Mouse (Mus musculus) liver, embryonic 15.5 days (tissue): Measurements from ENCODE around the gene Krt222. TPM values are rescaled to one million over a fixed set of nuclear protein-coding genes. Genes with fewer than 3 reads are reported as not detected.

Experiments used
- ATAC-seq: fragments of 200-750 bp; cut with Nextera tagmentation; 2 replicates; pipeline ENCODE4 v1.8.0; 2017; ENCODE audit warnings: moderate number of reproducible peaks, mild to moderate bottlenecking, moderate library complexity; ENCODE audit not compliant: insufficient read depth
- H3K27ac ChIP-seq: fragments of 300-500 bp; sonication (generic); replicated peaks from 2 replicates; pipeline ENCODE4 v1.5.1; 2015; ENCODE audit warnings: mild to moderate bottlenecking, inconsistent platforms
- H3K27me3 ChIP-seq: fragments of 300-500 bp; sonication (generic); 2 replicates; pipeline ENCODE4 v1.6.1; 2015; ENCODE audit warnings: mild to moderate bottlenecking, inconsistent platforms
- H3K36me3 ChIP-seq: fragments of 300-500 bp; sonication (generic); replicated peaks from 2 replicates; pipeline ENCODE4 v1.6.1; 2015; ENCODE audit warnings: moderate library complexity, mild to moderate bottlenecking, inconsistent platforms
- H3K4me1 ChIP-seq: fragments of 300-500 bp; sonication (generic); replicated peaks from 2 replicates; pipeline ENCODE4 v1.6.1; 2015; ENCODE audit warnings: inconsistent platforms
- H3K4me2 ChIP-seq: fragments of 300-500 bp; sonication (generic); 2 replicates; pipeline ENCODE4 v1.6.1; 2015; ENCODE audit warnings: moderate library complexity, mild to moderate bottlenecking, inconsistent platforms
- H3K4me3 ChIP-seq: fragments of 300-500 bp; sonication (generic); replicated peaks from 2 replicates; pipeline ENCODE4 v1.5.1; 2015; ENCODE audit warnings: mild to moderate bottlenecking, inconsistent platforms
- H3K9ac ChIP-seq: fragments of 300-500 bp; sonication (generic); 2 replicates; pipeline ENCODE4 v1.6.1; 2015; ENCODE audit warnings: moderate library complexity, mild to moderate bottlenecking, inconsistent platforms
- H3K9me3 ChIP-seq: fragments of 300-500 bp; sonication (generic); replicated peaks from 2 replicates; pipeline ENCODE4 v1.6.1; 2016; ENCODE audit warnings: inconsistent platforms
- WGBS: fragments of 180-500 bp; shearing (Covaris S2); methylation state at CpG from one replicate; pipeline ENCODE4 v1.1.7; 2015; ENCODE audit warnings: mixed read lengths; ENCODE audit not compliant: insufficient replicate concordance; 5-methylcytosine and 5-hydroxymethylcytosine counted together
- polyA plus RNA-seq: library from polyadenylated mRNA; unstranded; fragments of >200 nt; fragmentation: Nextera tagmentation; extraction: Ambion mirVana; gene quantifications from 2 replicates; pipeline ENCODE4 v1.2.1, GENCODE M21; 2015

Krt222 gene
- polyA plus RNA-seq, 1 experiment from 2014 or later: 0.07 TPM

DNA sequence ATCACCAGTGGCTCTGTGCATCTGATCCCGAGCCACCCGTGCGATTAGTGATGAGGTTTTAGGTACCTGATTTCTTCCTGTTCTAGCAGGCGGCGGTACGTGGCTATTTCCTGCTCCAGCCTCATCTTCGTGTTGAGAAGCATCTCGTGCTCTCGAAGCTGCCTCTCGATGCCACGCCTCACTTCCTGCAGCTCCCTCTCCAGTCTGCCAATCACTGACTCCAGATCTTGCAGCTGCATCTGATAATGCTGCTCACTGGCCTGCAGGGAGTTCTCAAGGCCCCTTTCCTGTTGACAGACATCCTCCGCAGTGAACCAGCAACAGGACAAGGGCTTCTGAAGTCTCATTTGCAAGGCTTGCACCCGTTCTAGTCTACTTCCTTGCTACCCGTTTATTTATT, 5.4 kb downstream of the Krt222 start:
- Histone ChIP-seq H3K9ac (no peak overlapping the region), H3K36me3 (no peaks in the 10 kb centered on the region), H3K9me3 (no peaks in the 10 kb centered on the region), H3K4me1 (0 out of 2 replicates have a peak, but pooled peaks cover 3% of the 10 kb centered on the region), H3K4me2 (no peak overlapping the region), H3K27ac (no peak overlapping the region), H3K27me3 (peaks cover 3% of the 10 kb centered on the region; the same call in 1 of the 2 replicates), H3K4me3 (no peak overlapping the region)
- WGBS: 13% methylated on average over 14 of the region's 14 CpGs
- ATAC-seq: no peak

DNA sequence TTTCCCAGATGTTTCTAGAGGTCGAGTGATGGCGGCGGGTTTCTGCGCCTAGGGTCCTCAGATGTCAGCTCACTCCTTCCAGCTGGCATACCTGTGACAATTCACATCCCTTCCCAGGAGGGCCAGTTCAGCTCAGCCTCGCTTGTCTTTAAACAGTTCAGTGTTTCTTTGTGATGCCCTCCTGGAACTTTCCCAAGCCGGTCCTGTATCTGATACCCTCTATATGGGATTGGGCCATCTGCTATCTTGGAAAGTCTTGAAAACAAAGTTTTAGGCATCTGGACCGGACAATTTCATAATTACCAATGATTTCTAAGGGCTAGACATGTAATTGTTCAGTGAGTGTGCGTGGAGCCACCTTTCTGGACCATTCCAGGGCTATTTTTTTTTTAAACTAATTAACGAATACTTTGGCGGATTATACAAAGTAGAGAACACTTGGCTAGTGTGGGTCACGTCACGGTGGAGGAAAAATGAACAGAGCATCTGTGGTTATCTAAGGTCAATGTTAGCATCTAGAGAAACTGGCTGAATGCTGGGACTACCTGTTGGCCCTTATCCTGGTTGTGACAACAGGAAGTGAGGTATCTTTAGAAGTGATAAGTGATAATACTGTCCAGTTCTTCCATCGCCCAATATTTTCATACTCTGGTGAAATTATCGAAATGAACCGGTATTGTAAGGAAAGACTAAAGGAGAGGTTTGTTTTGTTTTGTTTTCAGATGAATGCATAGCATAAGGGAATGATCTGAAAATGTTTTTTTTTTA, 12.7 kb downstream of the Krt222 start:
- Histone ChIP-seq H3K27ac (peak overlapping the region; percentile 85), H3K9me3 (no peaks in the 10 kb centered on the region), H3K4me2 (peak overlapping the region; percentile 84), H3K4me1 (peaks cover 36% of the 10 kb centered on the region), H3K27me3 (no peaks in the 10 kb centered on the region), H3K4me3 (peak overlapping the region; percentile 83), H3K36me3 (peaks cover 16% of the 10 kb centered on the region), H3K9ac (peak overlapping the region; percentile 98)
- WGBS: 26% methylated on average over 15 of the region's 15 CpGs
- no peak for ATAC-seq

DNA sequence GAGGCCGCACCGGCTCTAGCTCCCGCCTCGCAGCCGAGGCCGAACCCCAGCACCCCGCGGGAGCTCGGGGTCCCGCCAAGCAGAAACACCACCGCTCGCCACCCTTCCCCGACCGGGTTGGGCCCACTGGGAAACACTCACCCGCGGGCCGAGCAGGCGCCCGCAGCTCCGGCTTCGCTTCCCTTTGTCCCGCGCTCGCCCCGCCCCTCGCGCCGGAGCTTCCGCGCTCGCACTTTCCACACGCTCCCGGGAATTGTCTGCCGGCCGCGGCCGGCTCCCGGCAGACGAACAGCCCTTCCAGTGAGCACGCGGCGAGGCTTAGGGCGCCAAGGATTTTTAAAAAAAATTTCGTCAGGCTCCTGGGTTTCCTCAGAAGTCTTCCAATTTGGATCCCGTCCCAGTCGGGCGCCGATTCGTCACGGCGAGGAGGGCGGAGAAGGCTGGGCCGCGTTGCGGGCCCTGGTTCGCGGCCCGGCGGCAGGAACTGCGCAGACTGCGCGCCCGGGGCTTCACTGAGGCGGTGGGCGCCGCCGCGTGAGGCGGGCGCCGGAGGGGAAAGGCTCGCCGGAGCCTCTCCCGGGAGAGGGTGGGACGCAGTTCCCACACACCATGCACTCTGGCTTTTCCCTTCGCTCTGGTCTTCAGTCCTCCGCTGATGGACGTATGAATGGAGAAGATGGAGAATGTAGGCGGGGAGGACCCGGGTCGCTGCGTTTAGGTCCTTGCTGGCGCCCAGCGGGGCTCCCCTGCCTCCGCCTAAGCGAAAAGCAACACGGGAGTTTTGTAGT, 13.4 kb downstream of the Krt222 start, which contains the start of gene Smarce1:
TSS of gene Smarce1 (minus strand) at position 757 of the 788 bp plus-strand sequence.
- peak within 1 kb of the TSS; percentile 98 for H3K9ac ChIP-seq
- H3K9me3 ChIP-seq: no peaks in the 10 kb centered on the region
- under 1% methylated on average over 87 of the region's 87 CpGs for WGBS
- peak; percentile 84 for ATAC-seq
- peak within 1 kb of the TSS; percentile 83 for H3K4me3 ChIP-seq
- H3K27me3 ChIP-seq: no peaks in the 10 kb centered on the region
- H3K36me3 ChIP-seq: peaks cover 24% of the 10 kb centered on the region
- peak within 1 kb of the TSS; percentile 85 for H3K27ac ChIP-seq
- peaks cover 43% of the 10 kb centered on the region for H3K4me1 ChIP-seq
- peak within 1 kb of the TSS; percentile 84 for H3K4me2 ChIP-seq

DNA sequence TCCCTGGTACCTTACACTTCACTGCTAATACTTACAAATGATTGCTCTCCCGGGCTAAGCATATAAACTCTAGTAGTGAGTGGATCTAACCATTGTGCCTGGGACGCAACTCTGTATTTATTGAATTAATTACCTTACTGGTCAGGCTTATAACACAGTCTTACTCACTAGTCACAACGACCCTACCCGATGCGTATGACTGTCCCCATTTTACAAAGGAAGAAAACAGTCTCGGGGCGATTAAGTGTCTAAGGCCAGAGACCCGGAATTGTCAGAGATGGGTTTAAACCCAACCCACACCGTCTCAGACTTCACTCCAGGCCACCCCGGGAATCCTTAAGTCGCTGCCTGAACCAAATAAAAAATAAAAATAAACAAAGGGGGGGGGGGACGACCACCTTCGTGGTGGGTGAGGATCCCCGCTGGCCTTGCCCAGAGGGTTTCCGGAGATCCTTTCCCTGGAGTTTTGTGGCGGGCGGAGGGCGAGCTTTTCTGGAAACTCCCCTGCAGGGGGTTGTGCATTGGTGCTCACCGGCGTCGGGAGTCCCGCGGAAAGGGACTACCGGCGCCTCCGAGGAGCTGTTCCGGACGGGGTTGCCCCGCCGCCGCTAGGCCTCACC, 14.1 kb downstream of the Krt222 start:
- H3K9me3 ChIP-seq: no peaks in the 10 kb centered on the region
- peaks cover 47% of the 10 kb centered on the region for H3K4me1 ChIP-seq
- peak overlapping the region; percentile 84 for H3K4me2 ChIP-seq
- no peaks in the 10 kb centered on the region for H3K27me3 ChIP-seq
- WGBS: under 1% methylated on average over 31 of the region's 31 CpGs
- peak; percentile 79 for ATAC-seq
- H3K9ac ChIP-seq: peak overlapping the region; percentile 98
- peak overlapping the region; percentile 83 for H3K4me3 ChIP-seq
- peaks cover 31% of the 10 kb centered on the region for H3K36me3 ChIP-seq
- H3K27ac ChIP-seq: peak overlapping the region; percentile 85

DNA sequence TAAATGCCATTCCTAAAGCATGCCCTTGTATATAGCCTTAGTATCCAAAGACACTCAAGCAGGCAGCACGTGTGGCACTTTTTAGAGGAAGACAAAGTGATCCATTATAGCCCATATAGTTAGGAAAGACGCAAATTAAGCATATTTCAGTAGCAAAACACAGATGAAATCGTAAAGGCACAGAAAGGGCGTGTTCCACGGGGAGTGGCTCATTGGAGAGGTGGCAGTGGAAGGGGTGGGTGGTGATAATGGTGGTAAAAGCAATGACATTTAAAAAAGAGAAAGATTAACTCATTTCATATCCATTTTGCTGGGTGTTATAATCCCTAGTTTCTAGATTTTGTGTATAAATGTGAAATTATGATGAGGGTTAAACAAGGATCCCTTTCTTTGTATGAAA, 17.6 kb downstream of the Krt222 start:
- no peaks in the 10 kb centered on the region for H3K27me3 ChIP-seq
- WGBS: 42% methylated on average over 5 of the region's 5 CpGs
- ATAC-seq: peak; percentile 59
- H3K4me3 ChIP-seq: peak overlapping the region; percentile 34
- H3K27ac ChIP-seq: peak overlapping the region; percentile 53; the same call in 1 of the 2 replicates
- peaks cover 41% of the 10 kb centered on the region for H3K4me1 ChIP-seq
- no peak overlapping the region for H3K9ac ChIP-seq
- H3K9me3 ChIP-seq: no peaks in the 10 kb centered on the region
- peaks cover 59% of the 10 kb centered on the region for H3K36me3 ChIP-seq
- H3K4me2 ChIP-seq: peak overlapping the region; percentile 59

DNA sequence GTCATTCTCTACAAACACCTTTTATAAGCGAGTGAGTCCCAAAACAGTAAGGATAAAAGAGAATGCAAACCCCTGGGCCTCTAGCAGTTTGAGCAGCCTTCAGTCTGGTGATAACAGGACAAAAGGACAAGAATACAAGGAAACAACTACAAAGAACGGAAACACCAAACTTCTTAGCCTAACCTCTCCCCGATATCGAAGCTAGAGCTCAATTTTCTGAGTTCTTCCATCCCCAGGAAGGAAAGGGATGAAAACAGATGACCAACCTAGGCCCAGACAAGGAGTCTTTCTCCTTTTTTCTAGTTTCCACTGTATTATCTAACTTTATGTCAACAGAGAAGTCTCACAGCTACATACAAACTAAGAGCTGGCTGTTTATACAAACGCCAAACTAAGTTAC, 20.6 kb downstream of the Krt222 start:
- Histone ChIP-seq H3K4me1 (peaks cover 28% of the 10 kb centered on the region), H3K9me3 (no peaks in the 10 kb centered on the region), H3K27ac (no peak overlapping the region), H3K4me2 (no peak overlapping the region), H3K4me3 (no peak overlapping the region), H3K9ac (no peak overlapping the region), H3K36me3 (peaks cover 88% of the 10 kb centered on the region), H3K27me3 (no peaks in the 10 kb centered on the region)
- no peak for ATAC-seq
- 84% methylated on average over 5 of the region's 5 CpGs for WGBS

DNA sequence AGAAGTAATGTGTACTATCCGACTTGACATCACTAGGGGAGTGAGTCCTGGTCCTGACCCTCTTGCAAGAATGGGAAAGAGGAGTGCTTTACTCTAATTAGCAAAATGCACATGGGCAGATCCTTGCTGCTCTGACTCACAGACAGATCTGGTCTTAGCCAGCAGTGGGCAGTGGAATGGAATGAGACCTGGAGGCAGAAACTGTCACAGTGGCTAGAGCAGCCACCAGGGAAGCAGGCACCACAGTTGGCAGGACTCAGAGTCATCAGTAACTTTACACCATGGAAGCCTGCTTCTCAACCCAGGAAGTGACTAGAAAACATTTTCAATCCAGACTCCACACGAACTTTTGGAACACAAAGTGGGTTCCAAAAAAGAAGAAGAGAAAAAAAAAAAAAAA, 22.1 kb downstream of the Krt222 start:
- Histone ChIP-seq H3K4me3 (no peak overlapping the region), H3K27ac (no peak overlapping the region), H3K36me3 (peaks cover 90% of the 10 kb centered on the region), H3K4me1 (peaks cover 15% of the 10 kb centered on the region), H3K27me3 (no peaks in the 10 kb centered on the region), H3K4me2 (no peak overlapping the region), H3K9ac (no peak overlapping the region), H3K9me3 (no peaks in the 10 kb centered on the region)
- WGBS: 70% methylated on average over 2 of the region's 2 CpGs
- no peak for ATAC-seq

DNA sequence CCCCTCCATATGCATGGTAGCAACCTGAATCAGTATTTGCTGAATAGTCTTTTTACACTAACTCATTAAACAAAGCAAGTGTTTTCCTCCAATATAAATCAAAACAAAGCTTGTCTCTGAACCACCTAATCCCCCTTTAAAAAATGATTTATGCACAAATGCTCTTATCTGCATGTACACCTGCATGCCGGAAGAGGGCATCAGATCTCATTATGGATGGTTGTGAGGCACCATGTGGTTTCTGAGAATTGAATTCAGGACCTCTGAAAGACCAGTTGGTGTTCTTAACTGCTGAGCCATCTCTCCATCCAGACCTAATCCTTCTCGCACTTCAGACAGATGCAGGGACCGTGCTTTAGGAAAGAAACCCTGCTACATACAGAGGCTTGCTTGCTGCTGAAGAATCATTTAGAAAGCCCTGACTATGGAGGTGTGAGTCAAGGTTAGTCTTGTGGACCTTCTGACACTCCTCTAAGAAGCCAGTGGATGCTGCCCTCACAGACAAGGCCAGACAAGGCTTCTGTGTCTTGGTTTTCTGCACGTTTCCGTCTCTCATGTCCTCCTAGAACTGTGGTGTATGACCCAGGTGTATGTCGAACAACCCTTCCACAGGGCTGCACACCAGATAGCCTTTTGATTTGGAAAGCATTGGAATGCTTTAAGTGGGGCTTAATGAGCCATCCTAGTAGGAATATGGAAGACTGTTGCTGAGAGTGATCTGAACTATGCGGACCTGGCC, 26.5 kb downstream of the Krt222 start:
- WGBS: 85% methylated on average over 7 of the region's 7 CpGs
- ATAC-seq: no peak
- H3K9me3 ChIP-seq: no peaks in the 10 kb centered on the region
- H3K27me3 ChIP-seq: no peaks in the 10 kb centered on the region
- peaks cover 4% of the 10 kb centered on the region; the same call in 1 of the 2 replicates for H3K4me1 ChIP-seq
- no peak overlapping the region for H3K4me3 ChIP-seq
- H3K36me3 ChIP-seq: peaks cover 96% of the 10 kb centered on the region
- no peak overlapping the region for H3K9ac ChIP-seq
- H3K27ac ChIP-seq: no peak overlapping the region
- H3K4me2 ChIP-seq: no peak overlapping the region

DNA sequence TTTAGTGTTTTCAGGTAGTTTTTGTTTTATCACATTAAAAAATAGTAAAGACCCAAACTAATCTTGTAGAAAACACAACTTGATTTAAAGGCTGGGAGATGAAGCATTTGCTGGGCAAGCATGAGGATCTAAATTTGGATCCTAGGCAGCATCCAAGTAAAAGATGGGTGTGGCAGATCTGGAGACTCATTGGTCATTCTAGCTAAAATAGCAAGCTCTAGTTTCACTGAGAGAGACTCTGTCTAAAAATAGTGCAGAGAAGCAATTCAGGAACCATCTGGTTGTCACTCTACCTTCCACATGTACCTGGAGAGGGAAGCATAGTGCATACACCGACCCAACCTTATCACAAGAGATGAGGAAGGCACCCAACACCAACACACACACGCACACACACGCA, 27.7 kb downstream of the Krt222 start:
- ATAC-seq: no peak
- whole genome bisulfite sequencing: 81% methylated on average over 3 of the region's 3 CpGs
- H3K4me1 ChIP-seq: peaks cover 4% of the 10 kb centered on the region; the same call in 1 of the 2 replicates
- no peak overlapping the region for H3K27ac ChIP-seq
- no peaks in the 10 kb centered on the region for H3K27me3 ChIP-seq
- H3K9ac ChIP-seq: no peak overlapping the region
- H3K4me3 ChIP-seq: no peak overlapping the region
- H3K4me2 ChIP-seq: no peak overlapping the region
- no peaks in the 10 kb centered on the region for H3K9me3 ChIP-seq
- H3K36me3 ChIP-seq: peaks cover 98% of the 10 kb centered on the region

DNA sequence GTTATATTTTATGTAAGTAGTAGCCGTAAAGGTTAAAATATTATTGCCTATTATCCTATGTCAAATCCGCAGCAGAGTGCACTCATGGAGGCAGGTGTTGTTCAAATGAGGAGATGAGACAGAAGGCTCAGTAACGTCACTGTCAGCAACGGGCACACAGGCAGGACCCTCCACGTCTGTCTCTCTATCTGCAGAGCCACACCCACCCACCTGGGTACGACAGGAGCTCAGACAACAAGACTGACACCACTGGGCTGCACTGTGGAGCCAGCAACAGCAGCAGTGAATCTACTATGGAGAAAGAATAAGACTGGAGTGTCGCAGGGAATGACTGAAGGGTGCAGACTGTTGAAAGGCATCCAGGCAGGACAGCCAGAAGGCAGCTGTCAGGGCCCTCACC, 31.2 kb downstream of the Krt222 start:
- 50% methylated on average over 7 of the region's 7 CpGs for WGBS
- Histone ChIP-seq H3K4me1 (peaks cover 6% of the 10 kb centered on the region), H3K9me3 (no peaks in the 10 kb centered on the region), H3K4me3 (no peak overlapping the region), H3K9ac (no peak overlapping the region), H3K27ac (no peak overlapping the region), H3K4me2 (no peak overlapping the region), H3K27me3 (no peaks in the 10 kb centered on the region), H3K36me3 (peaks cover 88% of the 10 kb centered on the region)
- no peak for ATAC-seq
